Mouse (Mus musculus): ENCODE results near the gene Tmem39a. TPM values are rescaled to one million over a fixed set of nuclear protein-coding genes. Genes with fewer than 3 reads are reported as not detected.

Gene Tmem39a
- total and polyA plus RNA-seq, 2 experiments from 2014 or later = 13.2 to 25.5 TPM

DNA sequence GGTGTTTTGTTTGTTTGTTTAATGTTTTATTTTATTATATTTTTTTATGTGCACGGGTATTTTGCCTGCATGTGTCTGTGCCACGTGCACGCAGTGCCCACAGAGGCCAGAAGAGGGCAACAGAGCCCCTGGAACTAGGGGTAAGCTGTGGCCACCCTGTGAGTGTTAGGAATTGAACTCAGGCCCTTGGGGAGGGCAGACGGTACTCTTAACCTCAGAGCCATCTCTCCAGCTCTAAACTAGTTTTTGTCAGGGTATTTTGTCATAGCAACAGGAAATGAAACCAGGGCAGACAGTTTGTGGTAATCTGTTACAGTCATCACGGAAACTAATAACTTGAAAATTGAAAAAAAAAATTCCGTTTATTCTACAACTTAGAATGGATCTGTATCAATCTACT is 73.6 kb downstream of the Tmem39a start:
- ATAC-seq (ENCODE audit: low FRiP score) = no peak
- no peaks in the 10 kb centered on the region for H3K36me3 ChIP-seq (ENCODE audit: insufficient read depth, low read length)
- WGBS = 67% methylated on average over 6 of the region's 6 CpGs

DNA sequence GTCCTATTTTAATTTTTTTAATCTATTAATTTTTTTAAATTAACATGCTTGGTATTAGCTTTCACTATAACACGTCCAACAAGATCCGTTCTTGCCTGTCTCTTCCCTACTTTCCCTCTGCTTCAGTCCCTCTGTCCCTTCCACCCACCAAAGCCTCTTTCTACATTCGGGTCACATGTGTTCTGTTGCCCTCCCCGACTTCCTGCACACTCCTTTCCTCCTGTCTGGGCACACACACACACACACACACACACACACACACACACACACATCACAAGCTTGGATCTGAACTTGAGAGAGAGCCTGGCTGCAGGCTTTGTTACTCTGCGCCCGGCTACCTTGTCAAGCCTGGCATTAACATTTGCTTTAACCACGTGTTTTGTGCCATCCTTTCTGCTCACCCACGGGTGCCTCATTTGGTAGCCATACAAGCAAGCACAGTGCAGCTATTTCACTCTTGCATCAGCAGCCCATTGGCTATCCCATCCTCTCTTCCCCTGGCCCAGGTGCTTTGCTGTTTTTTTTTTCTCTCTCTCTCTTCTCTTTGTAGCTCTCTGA is 77.4 kb downstream of the Tmem39a start:
- H3K27me3 ChIP-seq (ENCODE audit: insufficient read depth, low read length) = no peaks in the 10 kb centered on the region
- H3K27ac ChIP-seq (ENCODE audit: low read depth, low read length) = no peak overlapping the region
- DNase-seq (ENCODE audit: low spot score) (no peak), ATAC-seq (ENCODE audit: low FRiP score) (no peak)
- H3K36me3 ChIP-seq (ENCODE audit: insufficient read depth, low read length) = no peaks in the 10 kb centered on the region
- no peaks in the 10 kb centered on the region for H3K9me3 ChIP-seq (ENCODE audit: low read length)
- H3K4me1 ChIP-seq (ENCODE audit: insufficient read depth, low read length) = no peaks in the 10 kb centered on the region
- no peak overlapping the region for H3K4me2 ChIP-seq (ENCODE audit: low read depth, low read length, poor library complexity, severe bottlenecking)
- WGBS = 73% methylated on average over 8 of the region's 8 CpGs
- H3K9ac ChIP-seq (replicated peaks; ENCODE audit: low read length, poor library complexity, severe bottlenecking) = no peak overlapping the region
- H3K4me3 ChIP-seq (ENCODE audit: low read depth, low read length) = no peak overlapping the region
- no peak for TF ChIP-seq CTCF (IDR thresholded peaks at IDR 0.05)

More for the DNA sequence above, 73.6 kb downstream of the Tmem39a start:
- no peak overlapping the region for H3K27ac ChIP-seq (ENCODE audit: low read depth, low read length)
- H3K9me3 ChIP-seq (ENCODE audit: low read length) = no peaks in the 10 kb centered on the region
- DNase-seq (ENCODE audit: low spot score) = peak; percentile 9
- no peak overlapping the region for H3K4me3 ChIP-seq (ENCODE audit: low read depth, low read length)
- peak; percentile 67 for TF ChIP-seq CTCF (IDR thresholded peaks at IDR 0.05)
- H3K4me2 ChIP-seq (ENCODE audit: low read depth, low read length, poor library complexity, severe bottlenecking) = no peak overlapping the region
- no peaks in the 10 kb centered on the region for H3K27me3 ChIP-seq (ENCODE audit: insufficient read depth, low read length)
- no peaks in the 10 kb centered on the region for H3K4me1 ChIP-seq (ENCODE audit: insufficient read depth, low read length)
- no peak overlapping the region for H3K9ac ChIP-seq (replicated peaks; ENCODE audit: low read length, poor library complexity, severe bottlenecking)

DNA sequence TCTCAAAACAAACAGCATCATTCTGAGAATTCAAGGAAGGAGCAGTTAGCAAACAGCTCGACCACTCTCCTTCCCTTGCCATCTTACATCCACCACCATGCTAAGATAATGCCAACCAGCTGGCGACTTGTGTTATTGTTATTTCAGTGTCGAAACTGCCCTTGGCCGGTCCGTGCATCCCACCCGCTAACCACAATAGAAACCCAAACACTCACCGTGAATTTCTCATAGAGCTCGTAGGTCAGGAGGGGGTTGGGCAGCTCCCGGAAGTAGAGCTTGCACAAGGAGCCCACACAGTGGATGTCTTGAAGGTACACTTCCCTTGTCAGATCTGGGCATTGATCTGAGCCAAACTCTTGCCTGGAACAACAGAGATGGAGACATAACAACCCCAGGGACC is 78.2 kb downstream of the Tmem39a start:
- Histone ChIP-seq H3K4me3 (ENCODE audit: low read depth, low read length) (no peak overlapping the region), H3K27me3 (ENCODE audit: insufficient read depth, low read length) (no peaks in the 10 kb centered on the region), H3K4me2 (ENCODE audit: low read depth, low read length, poor library complexity, severe bottlenecking) (no peak overlapping the region), H3K4me1 (ENCODE audit: insufficient read depth, low read length) (no peaks in the 10 kb centered on the region), H3K36me3 (ENCODE audit: insufficient read depth, low read length) (no peaks in the 10 kb centered on the region), H3K9ac (replicated peaks; ENCODE audit: low read length, poor library complexity, severe bottlenecking) (no peak overlapping the region), H3K9me3 (ENCODE audit: low read length) (no peaks in the 10 kb centered on the region), H3K27ac (ENCODE audit: low read depth, low read length) (no peak overlapping the region)
- DNase-seq (ENCODE audit: low spot score) = no peak
- TF ChIP-seq CTCF (IDR thresholded peaks at IDR 0.05) = no peak
- 76% methylated on average over 9 of the region's 9 CpGs for WGBS
- no peak for ATAC-seq (ENCODE audit: low FRiP score)

DNA sequence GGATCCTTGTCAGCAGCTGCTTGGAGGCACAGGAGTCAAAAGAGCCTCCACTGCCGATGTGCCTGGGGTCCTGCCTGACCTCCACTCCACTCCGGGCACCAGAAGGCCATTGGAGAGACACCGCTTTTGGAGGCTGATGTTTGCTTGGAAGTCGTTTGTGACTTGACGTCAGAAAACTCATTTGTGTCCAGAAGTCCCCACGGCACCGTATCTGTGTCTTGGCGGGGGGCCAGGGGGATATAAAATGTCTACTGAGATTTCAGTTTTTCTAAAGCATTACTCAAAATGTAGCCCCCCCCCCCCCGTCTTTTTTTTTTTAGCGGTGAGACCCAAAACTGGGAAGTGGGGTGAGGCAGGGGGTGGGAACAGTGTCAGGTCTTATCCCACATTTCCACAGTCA is 78.6 kb downstream of the Tmem39a start:
- no peaks in the 10 kb centered on the region for H3K4me1 ChIP-seq (ENCODE audit: insufficient read depth, low read length)
- no peaks in the 10 kb centered on the region for H3K9me3 ChIP-seq (ENCODE audit: low read length)
- DNase-seq (ENCODE audit: low spot score) = no peak
- no peak overlapping the region for H3K4me3 ChIP-seq (ENCODE audit: low read depth, low read length)
- ATAC-seq (ENCODE audit: low FRiP score) = no peak
- no peaks in the 10 kb centered on the region for H3K36me3 ChIP-seq (ENCODE audit: insufficient read depth, low read length)
- no peak overlapping the region for H3K27ac ChIP-seq (ENCODE audit: low read depth, low read length)
- H3K9ac ChIP-seq (replicated peaks; ENCODE audit: low read length, poor library complexity, severe bottlenecking) = no peak overlapping the region
- H3K27me3 ChIP-seq (ENCODE audit: insufficient read depth, low read length) = no peaks in the 10 kb centered on the region
- no peak overlapping the region for H3K4me2 ChIP-seq (ENCODE audit: low read depth, low read length, poor library complexity, severe bottlenecking)
- TF ChIP-seq CTCF (IDR thresholded peaks at IDR 0.05) = no peak
- WGBS = 81% methylated on average over 10 of the region's 10 CpGs

Other genes with a start within 250 kb of the Tmem39a start
- gene Maats1, start 216.6 kb upstream of the Tmem39a start, total RNA-seq (2014; rRNA removed) = 1.2 and 2.1 TPM in 2 replicates
- 1.0 and 1.5 TPM in 2 replicates for gene Maats1, start 216.6 kb upstream of the Tmem39a start, polyA plus RNA-seq (2015; fragmentation: Nextera tagmentation; extraction: Ambion mirVana)
- 14.5 and 15.0 TPM in 2 replicates for gene Cox17, start 211.7 kb upstream of the Tmem39a start, total RNA-seq (2014; rRNA removed)
- gene Cox17, start 211.7 kb upstream of the Tmem39a start, polyA plus RNA-seq (2015; fragmentation: Nextera tagmentation; extraction: Ambion mirVana) = 65.3 and 66.1 TPM in 2 replicates
- not detected in 2 replicates for gene Gm21987, start 211.7 kb upstream of the Tmem39a start, total RNA-seq (2014; rRNA removed)
- gene Gm21987, start 211.7 kb upstream of the Tmem39a start, polyA plus RNA-seq (2015; fragmentation: Nextera tagmentation; extraction: Ambion mirVana) = not detected in 2 replicates
- 1.5 TPM in 2 replicates for gene Popdc2, start 196.5 kb upstream of the Tmem39a start, total RNA-seq (2014; rRNA removed)
- 0.49 and 0.69 TPM in 2 replicates for gene Popdc2, start 196.5 kb upstream of the Tmem39a start, polyA plus RNA-seq (2015; fragmentation: Nextera tagmentation; extraction: Ambion mirVana)
- gene Pla1a, start 125.6 kb upstream of the Tmem39a start, total RNA-seq (2014; rRNA removed) = 1.4 and 1.5 TPM in 2 replicates
- 0.97 and 1.6 TPM in 2 replicates for gene Pla1a, start 125.6 kb upstream of the Tmem39a start, polyA plus RNA-seq (2015; fragmentation: Nextera tagmentation; extraction: Ambion mirVana)
- gene Adprh, start 106.0 kb upstream of the Tmem39a start, total RNA-seq (2014; rRNA removed) = 50.4 and 54.8 TPM in 2 replicates
- gene Adprh, start 106.0 kb upstream of the Tmem39a start, polyA plus RNA-seq (2015; fragmentation: Nextera tagmentation; extraction: Ambion mirVana) = 147 and 148 TPM in 2 replicates
- 0.33 TPM in 1 of 2 replicates, not detected in the other for gene Cd80, start 103.1 kb upstream of the Tmem39a start, total RNA-seq (2014; rRNA removed)
- gene Cd80, start 103.1 kb upstream of the Tmem39a start, polyA plus RNA-seq (2015; fragmentation: Nextera tagmentation; extraction: Ambion mirVana) = 0.33 and 0.39 TPM in 2 replicates
- gene Timmdc1, start 36.0 kb upstream of the Tmem39a start, total RNA-seq (2014; rRNA removed) = 29.4 and 33.1 TPM in 2 replicates
- gene Timmdc1, start 36.0 kb upstream of the Tmem39a start, polyA plus RNA-seq (2015; fragmentation: Nextera tagmentation; extraction: Ambion mirVana) = 25.8 and 26.3 TPM in 2 replicates
- gene Poglut1, start 8.4 kb upstream of the Tmem39a start, total RNA-seq (2014; rRNA removed) = 39.9 and 41.5 TPM in 2 replicates
- gene Poglut1, start 8.4 kb upstream of the Tmem39a start, polyA plus RNA-seq (2015; fragmentation: Nextera tagmentation; extraction: Ambion mirVana) = 33.1 and 33.3 TPM in 2 replicates
- gene Arhgap31, start 154.6 kb downstream of the Tmem39a start, total RNA-seq (2014; rRNA removed) = 10.0 and 10.5 TPM in 2 replicates
- gene Arhgap31, start 154.6 kb downstream of the Tmem39a start, polyA plus RNA-seq (2015; fragmentation: Nextera tagmentation; extraction: Ambion mirVana) = 2.9 and 3.2 TPM in 2 replicates
- gene B4galt4, start 183.6 kb downstream of the Tmem39a start, total RNA-seq (2014; rRNA removed) = 30.6 and 30.9 TPM in 2 replicates
- gene B4galt4, start 183.6 kb downstream of the Tmem39a start, polyA plus RNA-seq (2015; fragmentation: Nextera tagmentation; extraction: Ambion mirVana) = 26.5 and 28.1 TPM in 2 replicates
- gene Upk1b, start 241.6 kb downstream of the Tmem39a start, total RNA-seq (2014; rRNA removed) = 0.19 and 0.44 TPM in 2 replicates
- gene Upk1b, start 241.6 kb downstream of the Tmem39a start, polyA plus RNA-seq (2015; fragmentation: Nextera tagmentation; extraction: Ambion mirVana) = 0.67 and 1.0 TPM in 2 replicates